Mouse (Mus musculus): ENCODE results near the gene Hspa12b. TPM values are rescaled to one million over a fixed set of nuclear protein-coding genes. Genes with fewer than 3 reads are reported as not detected.

Gene Hspa12b
- polyA plus RNA-seq, 2 experiments: 10.2 to 42.7 TPM

DNA sequence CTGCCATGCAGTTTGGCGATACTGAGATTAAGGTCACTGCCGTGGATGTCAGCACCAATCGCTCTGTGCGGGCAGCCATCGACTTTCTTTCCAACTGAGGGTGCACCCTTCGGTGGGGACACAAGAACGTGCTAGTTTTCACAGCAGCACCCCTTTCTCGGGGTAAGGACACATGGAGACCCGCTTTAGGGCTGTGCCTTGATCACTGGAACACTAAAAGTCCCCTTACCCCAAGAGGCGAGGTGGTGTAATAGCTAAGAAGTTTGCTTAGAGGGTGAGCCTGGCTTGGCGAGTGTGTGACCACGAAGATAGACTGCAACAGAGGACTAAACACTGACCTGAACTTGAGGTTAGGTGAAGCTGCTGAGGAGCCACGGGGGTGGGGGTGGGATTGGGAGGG is 18.0 kb downstream of the Hspa12b start:
- ATAC-seq (ENCODE audit: low FRiP score, low read depth) (no peak), DNase-seq (ENCODE audit: low spot score) (no peak)
- H3K4me3 ChIP-seq (replicated peaks; ENCODE audit: low read length): no peak overlapping the region
- peaks cover 95% of the 10 kb centered on the region for H3K36me3 ChIP-seq (ENCODE audit: control insufficient read depth, insufficient read depth, low read length)
- H3K4me1 ChIP-seq (ENCODE audit: control insufficient read depth, insufficient read depth, low read length): no peaks in the 10 kb centered on the region
- no peaks in the 10 kb centered on the region for H3K27me3 ChIP-seq (ENCODE audit: control insufficient read depth, insufficient read depth, low read length)
- H3K9ac ChIP-seq (ENCODE audit: low read depth, low read length, severe bottlenecking): no peak overlapping the region
- no peak overlapping the region for H3K4me2 ChIP-seq (replicated peaks; ENCODE audit: low read depth, low read length, severe bottlenecking)
- no peak for TF ChIP-seq POLR2A (IDR thresholded peaks at IDR 0.05; ENCODE audit: borderline replicate concordance, extremely low read depth, insufficient read depth, insufficient read length)
- H3K9me3 ChIP-seq (ENCODE audit: control insufficient read depth, low read length): no peaks in the 10 kb centered on the region
- 63% methylated on average over 13 of the region's 13 CpGs for WGBS
- no peak overlapping the region for H3K27ac ChIP-seq (replicated peaks; ENCODE audit: low read depth, low read length)

DNA sequence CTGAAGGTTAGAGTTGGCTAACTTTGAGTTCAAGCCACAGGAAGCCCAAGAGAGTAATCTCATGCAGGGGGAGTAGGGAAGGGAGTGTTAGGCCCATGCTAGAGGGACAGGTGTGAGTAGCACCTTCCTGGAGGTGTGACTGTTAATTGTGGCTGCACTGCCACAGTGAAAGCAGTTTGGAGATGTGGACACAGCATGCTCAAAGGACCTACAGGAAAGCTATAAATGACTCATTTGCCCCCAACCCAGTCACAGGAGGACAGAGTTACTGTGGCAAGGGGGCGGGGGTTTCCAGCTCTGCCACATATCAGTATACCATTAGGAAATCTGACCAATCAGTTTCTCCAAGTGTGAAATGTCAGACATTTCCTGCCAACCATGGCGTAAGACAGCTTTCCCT is 18.5 kb downstream of the Hspa12b start:
- WGBS: 74% methylated on average over 2 of the region's 2 CpGs
- no peak overlapping the region for H3K27ac ChIP-seq (replicated peaks; ENCODE audit: low read depth, low read length)

DNA sequence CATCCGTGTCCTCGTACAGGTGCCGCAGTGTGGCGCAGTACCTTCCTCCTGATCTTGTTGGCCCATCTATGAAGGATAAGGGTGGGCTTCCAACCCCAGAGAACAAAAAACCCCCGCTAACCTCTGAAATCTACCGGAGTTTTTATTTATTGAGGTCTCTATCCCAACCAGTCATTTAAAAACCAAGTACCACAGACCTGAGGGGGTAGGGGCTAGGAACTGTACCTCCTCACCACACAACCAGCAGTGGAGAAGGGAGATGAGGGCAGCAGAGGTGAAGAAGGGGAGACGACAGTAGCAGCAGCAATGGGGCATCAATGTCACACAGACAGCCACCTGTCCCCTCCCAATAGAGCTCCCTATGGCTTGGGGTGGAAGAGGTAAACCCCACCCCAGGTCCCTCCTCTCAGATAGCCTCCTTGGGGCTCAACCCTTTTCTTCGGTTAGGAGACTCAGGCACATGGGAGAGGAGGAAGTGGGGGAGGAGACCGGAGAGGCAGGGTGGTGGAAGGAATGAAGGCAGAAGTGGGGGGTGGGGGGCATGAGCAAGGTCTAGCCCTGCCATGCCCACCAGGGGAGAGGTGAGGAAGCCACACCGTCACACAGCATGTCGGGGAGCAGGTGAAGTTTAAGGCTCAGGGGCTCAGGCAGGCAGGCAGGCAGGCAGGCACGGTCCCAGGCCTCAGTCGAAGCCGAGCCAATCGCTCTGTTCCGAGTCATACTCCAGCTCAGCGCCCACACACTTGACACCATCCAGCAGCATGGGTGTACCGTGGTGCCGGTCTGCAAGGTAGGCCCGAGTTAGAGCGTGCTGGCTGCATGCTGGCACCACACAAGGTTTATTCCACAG is 19.3 kb downstream of the Hspa12b start:
- ATAC-seq (ENCODE audit: low FRiP score, low read depth): no peak
- DNase-seq (ENCODE audit: low spot score): no peak
- no peaks in the 10 kb centered on the region for H3K27me3 ChIP-seq (ENCODE audit: control insufficient read depth, insufficient read depth, low read length)
- H3K4me1 ChIP-seq (ENCODE audit: control insufficient read depth, insufficient read depth, low read length): no peaks in the 10 kb centered on the region
- no peak overlapping the region for H3K9ac ChIP-seq (ENCODE audit: low read depth, low read length, severe bottlenecking)
- peaks cover 89% of the 10 kb centered on the region for H3K36me3 ChIP-seq (ENCODE audit: control insufficient read depth, insufficient read depth, low read length)
- H3K9me3 ChIP-seq (ENCODE audit: control insufficient read depth, low read length): no peaks in the 10 kb centered on the region
- H3K4me3 ChIP-seq (replicated peaks; ENCODE audit: low read length): no peak overlapping the region
- H3K27ac ChIP-seq (replicated peaks; ENCODE audit: low read depth, low read length): no peak overlapping the region
- WGBS: 83% methylated on average over 21 of the region's 21 CpGs
- no peak overlapping the region for H3K4me2 ChIP-seq (replicated peaks; ENCODE audit: low read depth, low read length, severe bottlenecking)
- TF ChIP-seq POLR2A (IDR thresholded peaks at IDR 0.05; ENCODE audit: borderline replicate concordance, extremely low read depth, insufficient read depth, insufficient read length): no peak

More for the DNA sequence above, 18.5 kb downstream of the Hspa12b start:
- no peaks in the 10 kb centered on the region for H3K9me3 ChIP-seq (ENCODE audit: control insufficient read depth, low read length)
- no peak overlapping the region for H3K9ac ChIP-seq (ENCODE audit: low read depth, low read length, severe bottlenecking)
- H3K27me3 ChIP-seq (ENCODE audit: control insufficient read depth, insufficient read depth, low read length): no peaks in the 10 kb centered on the region
- DNase-seq (ENCODE audit: low spot score): no peak
- no peaks in the 10 kb centered on the region for H3K4me1 ChIP-seq (ENCODE audit: control insufficient read depth, insufficient read depth, low read length)
- no peak for TF ChIP-seq POLR2A (IDR thresholded peaks at IDR 0.05; ENCODE audit: borderline replicate concordance, extremely low read depth, insufficient read depth, insufficient read length)
- H3K4me3 ChIP-seq (replicated peaks; ENCODE audit: low read length): no peak overlapping the region
- ATAC-seq (ENCODE audit: low FRiP score, low read depth): no peak
- no peak overlapping the region for H3K4me2 ChIP-seq (replicated peaks; ENCODE audit: low read depth, low read length, severe bottlenecking)
- H3K36me3 ChIP-seq (ENCODE audit: control insufficient read depth, insufficient read depth, low read length): peaks cover 90% of the 10 kb centered on the region

DNA sequence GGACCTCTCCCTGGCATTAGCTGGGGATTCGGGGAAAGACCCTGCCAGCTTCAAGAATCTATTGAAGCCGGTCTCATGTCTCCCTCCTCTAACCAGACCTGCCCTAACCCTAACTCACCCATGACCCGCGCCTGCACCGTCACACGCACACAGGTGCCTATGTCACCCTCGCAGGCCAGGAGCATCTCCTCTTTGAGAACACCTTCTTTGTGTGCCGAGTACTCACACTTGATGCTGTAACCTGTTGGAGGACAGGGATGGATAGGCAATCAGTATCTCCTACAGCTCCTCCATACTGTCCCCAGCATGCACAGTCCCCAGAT is 19.9 kb downstream of the Hspa12b start:
- Histone ChIP-seq H3K4me1 (ENCODE audit: control insufficient read depth, insufficient read depth, low read length) (no peaks in the 10 kb centered on the region), H3K9ac (ENCODE audit: low read depth, low read length, severe bottlenecking) (no peak overlapping the region), H3K27ac (replicated peaks; ENCODE audit: low read depth, low read length) (no peak overlapping the region), H3K9me3 (ENCODE audit: control insufficient read depth, low read length) (no peaks in the 10 kb centered on the region), H3K4me2 (replicated peaks; ENCODE audit: low read depth, low read length, severe bottlenecking) (no peak overlapping the region), H3K4me3 (replicated peaks; ENCODE audit: low read length) (no peak overlapping the region), H3K27me3 (ENCODE audit: control insufficient read depth, insufficient read depth, low read length) (no peaks in the 10 kb centered on the region), H3K36me3 (ENCODE audit: control insufficient read depth, insufficient read depth, low read length) (peaks cover 86% of the 10 kb centered on the region)
- 90% methylated on average over 8 of the region's 8 CpGs for WGBS
- no peak for TF ChIP-seq POLR2A (IDR thresholded peaks at IDR 0.05; ENCODE audit: borderline replicate concordance, extremely low read depth, insufficient read depth, insufficient read length)
- ATAC-seq (ENCODE audit: low FRiP score, low read depth): no peak
- no peak for DNase-seq (ENCODE audit: low spot score)

DNA sequence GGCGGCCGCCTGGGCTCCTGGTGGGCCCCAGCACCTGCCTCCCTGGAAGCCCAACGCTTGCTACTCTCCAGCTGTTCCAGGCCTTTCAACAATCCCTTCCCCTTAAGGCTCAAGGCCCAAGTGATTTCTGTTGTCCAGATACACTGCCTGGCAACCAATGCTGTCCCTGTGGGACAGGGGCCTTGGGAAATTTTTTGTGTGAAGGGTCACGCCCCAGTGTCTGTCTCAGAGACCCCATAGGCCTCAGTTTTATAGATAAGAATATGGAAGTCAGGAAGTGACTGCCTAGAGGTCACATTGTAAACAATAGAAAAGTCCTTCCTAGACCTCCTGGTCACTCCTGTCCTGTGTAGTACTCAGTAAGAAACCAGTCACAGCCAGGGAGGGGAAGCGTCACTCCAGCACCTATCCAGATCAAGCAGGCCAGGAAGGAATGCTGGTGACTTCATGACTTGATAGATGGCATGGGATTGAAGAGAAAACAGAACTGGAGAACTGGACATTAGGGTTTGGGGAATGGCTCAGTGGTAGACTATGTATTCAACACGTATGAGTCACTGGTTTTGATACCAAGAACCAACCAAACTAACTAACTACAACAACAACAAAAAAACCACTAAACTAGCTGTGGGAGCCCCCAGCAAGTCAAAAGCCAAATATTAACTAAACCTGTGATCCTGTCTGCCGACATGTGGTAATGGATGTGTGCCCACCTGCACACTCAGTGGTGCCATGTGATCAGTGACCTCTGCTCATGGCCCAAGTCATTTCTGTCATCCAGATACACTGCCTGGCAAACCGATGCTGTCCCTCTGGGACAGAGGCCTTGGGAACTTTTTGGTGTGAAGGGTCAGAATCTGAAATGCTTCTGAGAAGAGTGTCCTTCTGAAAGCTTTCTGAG is 21.5 kb downstream of the Hspa12b start:
- Histone ChIP-seq H3K4me1 (ENCODE audit: control insufficient read depth, insufficient read depth, low read length) (no peaks in the 10 kb centered on the region), H3K4me3 (replicated peaks; ENCODE audit: low read length) (no peak overlapping the region), H3K27me3 (ENCODE audit: control insufficient read depth, insufficient read depth, low read length) (no peaks in the 10 kb centered on the region), H3K4me2 (replicated peaks; ENCODE audit: low read depth, low read length, severe bottlenecking) (no peak overlapping the region), H3K9me3 (ENCODE audit: control insufficient read depth, low read length) (no peaks in the 10 kb centered on the region), H3K36me3 (ENCODE audit: control insufficient read depth, insufficient read depth, low read length) (peaks cover 83% of the 10 kb centered on the region), H3K9ac (ENCODE audit: low read depth, low read length, severe bottlenecking) (no peak overlapping the region), H3K27ac (replicated peaks; ENCODE audit: low read depth, low read length) (no peak overlapping the region)
- 84% methylated on average over 6 of the region's 8 CpGs for WGBS
- DNase-seq (ENCODE audit: low spot score) (no peak), ATAC-seq (ENCODE audit: low FRiP score, low read depth) (no peak)
- TF ChIP-seq POLR2A (IDR thresholded peaks at IDR 0.05; ENCODE audit: borderline replicate concordance, extremely low read depth, insufficient read depth, insufficient read length): no peak
